Mouse (Mus musculus) liver, postnatal 0 days (tissue): ENCODE data around the gene Cd300lg. TPM values are rescaled to one million over a fixed set of nuclear protein-coding genes. Genes with fewer than 3 reads are reported as not detected.
A peak's percentile ranks its signal among the peaks of the same experiment; 100 is the strongest.

ENCODE experiments used
- ATAC-seq: fragments of 200-750 bp; cut with Nextera tagmentation; 2 replicates; pipeline ENCODE4 v1.8.0; 2017; ENCODE audit warnings: mild to moderate bottlenecking, moderate library complexity
- DNase-seq: peaks from one replicate; pipeline ENCODE4 v3.0.0-alpha.2; 2016
- H3K27ac ChIP-seq: fragments of 300-500 bp; sonication (generic); 2 replicates; pipeline ENCODE4 v1.5.1; 2014; ENCODE audit warnings: antibody characterized with exemption, moderate library complexity, mild to moderate bottlenecking, low read depth
- H3K27me3 ChIP-seq: fragments of 300-500 bp; sonication (generic); 2 replicates; pipeline ENCODE4 v1.6.1; 2014; ENCODE audit warnings: low read length, control low read depth, mixed read lengths; ENCODE audit not compliant: insufficient read depth
- H3K36me3 ChIP-seq: fragments of 300-500 bp; sonication (generic); replicated peaks from 2 replicates; pipeline ENCODE4 v1.6.1; 2014; ENCODE audit warnings: mild to moderate bottlenecking, control low read depth, low read length, moderate library complexity, mixed read lengths; ENCODE audit not compliant: insufficient read depth
- H3K4me1 ChIP-seq: fragments of 300-500 bp; sonication (generic); 2 replicates; pipeline ENCODE4 v1.6.1; 2014; ENCODE audit warnings: antibody characterized with exemption, mild to moderate bottlenecking, control low read depth; ENCODE audit not compliant: insufficient read depth
- H3K4me2 ChIP-seq: fragments of 300-500 bp; sonication (generic); 2 replicates; pipeline ENCODE4 v1.6.1; 2014; ENCODE audit warnings: low read depth, mild to moderate bottlenecking, low read length, moderate library complexity, mixed read lengths
- H3K4me3 ChIP-seq: fragments of 300-500 bp; sonication (generic); 2 replicates; pipeline ENCODE4 v1.5.1; 2014; ENCODE audit warnings: low read depth, low read length
- H3K9ac ChIP-seq: fragments of 300-500 bp; sonication (generic); replicated peaks from 2 replicates; pipeline ENCODE4 v1.6.1; 2014; ENCODE audit warnings: mild to moderate bottlenecking, moderate library complexity
- H3K9me3 ChIP-seq: fragments of 300-500 bp; sonication (generic); 2 replicates; pipeline ENCODE4 v1.6.1; 2016; ENCODE audit warnings: mild to moderate bottlenecking, control low read depth, low read length, mixed read lengths
- CTCF ChIP-seq: sonication (generic); IDR thresholded peaks from 2 replicates; pipeline ENCODE4 v1.5.1; 2016; ENCODE audit warnings: antibody characterized with exemption, low read depth
- EP300 ChIP-seq: IDR thresholded peaks from 2 replicates; pipeline ENCODE4 v1.6.1; 2016; ENCODE audit warnings: antibody characterized with exemption, low read depth, mild to moderate bottlenecking
- WGBS: fragments of 180-500 bp; shearing (Covaris S2); extraction: QIAGEN DNeasy Blood & Tissue Kit; methylation state at CpG from one replicate; pipeline ENCODE4 v1.1.7; 2014; ENCODE audit not compliant: insufficient replicate concordance; 5-methylcytosine and 5-hydroxymethylcytosine counted together
- polyA plus RNA-seq: library from polyadenylated mRNA; unstranded; fragments of >200 nt; fragmentation: Nextera tagmentation; extraction: Ambion mirVana; gene quantifications from 2 replicates; pipeline ENCODE4 v1.2.1, GENCODE M21; 2015

The Cd300lg gene
- polyA plus RNA-seq, 1 experiment from 2014 or later, result 1.8 TPM

GRCm38 (mm10) chr11:102027361-102028017 lies 13.8 kb upstream of the Cd300lg start:
- H3K4me2 ChIP-seq, result peak overlapping the region; percentile 73
- no peak for TF ChIP-seq EP300
- no peak for TF ChIP-seq CTCF
- H3K4me3 ChIP-seq, result peak overlapping the region; percentile 45; the same call in 1 of the 2 replicates
- no peaks in the 10 kb centered on the region; the same call in 1 of the 2 replicates for H3K36me3 ChIP-seq
- H3K27ac ChIP-seq, result no peak overlapping the region
- ATAC-seq (no peak), DNase-seq (no peak)
- H3K9me3 ChIP-seq, result no peaks in the 10 kb centered on the region
- H3K9ac ChIP-seq, result no peak overlapping the region
- H3K4me1 ChIP-seq, result 0 out of 2 replicates have a peak, but pooled peaks cover 5% of the 10 kb centered on the region
- WGBS, result 13% methylated on average over 12 of the region's 12 CpGs
- peaks cover 24% of the 10 kb centered on the region for H3K27me3 ChIP-seq

GRCm38 (mm10) chr11:102028087-102028816 lies 13.1 kb upstream of the Cd300lg start, which contains the start of gene Mpp3:
Mpp3 (minus strand) TSS chr11:102028461.
- 66% methylated on average over 6 of the region's 6 CpGs for WGBS
- no peak within 1 kb of the TSS for H3K4me3 ChIP-seq
- DNase-seq, result no peak

GRCm38 (mm10) chr11:102029304-102029703 lies 12.0 kb upstream of the Cd300lg start:
- DNase-seq, result no peak
- H3K4me3 ChIP-seq, result no peak overlapping the region
- TF ChIP-seq CTCF (no peak), EP300 (no peak)
- H3K36me3 ChIP-seq, result no peaks in the 10 kb centered on the region
- H3K4me1 ChIP-seq, result 0 out of 2 replicates have a peak, but pooled peaks cover 5% of the 10 kb centered on the region
- H3K9me3 ChIP-seq, result no peaks in the 10 kb centered on the region
- no peak overlapping the region for H3K27ac ChIP-seq
- ATAC-seq, result no peak
- peaks cover 24% of the 10 kb centered on the region for H3K27me3 ChIP-seq
- no peak overlapping the region for H3K9ac ChIP-seq
- 58% methylated on average over 4 of the region's 4 CpGs for WGBS
- no peak overlapping the region for H3K4me2 ChIP-seq

More at GRCm38 (mm10) chr11:102028087-102028816, 13.1 kb upstream of the Cd300lg start, which contains the start of gene Mpp3:
- H3K27me3 ChIP-seq, result peaks cover 24% of the 10 kb centered on the region
- H3K4me2 ChIP-seq, result peak within 1 kb of the TSS; percentile 73
- ATAC-seq, result no peak
- TF ChIP-seq EP300 (no peak), CTCF (no peak)
- H3K9me3 ChIP-seq, result no peaks in the 10 kb centered on the region
- H3K4me1 ChIP-seq, result 0 out of 2 replicates have a peak, but pooled peaks cover 5% of the 10 kb centered on the region
- H3K9ac ChIP-seq, result no peak within 1 kb of the TSS
- H3K36me3 ChIP-seq, result no peaks in the 10 kb centered on the region; the same call in 1 of the 2 replicates
- no peak within 1 kb of the TSS for H3K27ac ChIP-seq

GRCm38 (mm10) chr11:102029966-102030365 lies 11.3 kb upstream of the Cd300lg start:
- Histone ChIP-seq H3K27ac (no peak overlapping the region), H3K9ac (no peak overlapping the region), H3K4me2 (no peak overlapping the region), H3K4me3 (no peak overlapping the region), H3K4me1 (0 out of 2 replicates have a peak, but pooled peaks cover 5% of the 10 kb centered on the region), H3K36me3 (no peaks in the 10 kb centered on the region), H3K9me3 (no peaks in the 10 kb centered on the region), H3K27me3 (peaks cover 24% of the 10 kb centered on the region)
- no peak for DNase-seq
- TF ChIP-seq EP300 (no peak), CTCF (0 out of 2 replicates have a peak, but pooled peaks have one; percentile 11)
- 48% methylated on average over 7 of the region's 7 CpGs for WGBS
- no peak for ATAC-seq

GRCm38 (mm10) chr11:102031149-102031548 lies 10.2 kb upstream of the Cd300lg start:
- H3K27ac ChIP-seq, result no peak overlapping the region
- H3K27me3 ChIP-seq, result peaks cover 16% of the 10 kb centered on the region
- 0 out of 2 replicates have a peak, but pooled peaks cover 4% of the 10 kb centered on the region for H3K4me1 ChIP-seq
- DNase-seq (no peak), ATAC-seq (no peak)
- H3K4me3 ChIP-seq, result no peak overlapping the region
- no peaks in the 10 kb centered on the region for H3K36me3 ChIP-seq
- WGBS, result 73% methylated on average over 7 of the region's 7 CpGs
- TF ChIP-seq EP300 (no peak), CTCF (no peak)
- no peak overlapping the region for H3K4me2 ChIP-seq
- no peak overlapping the region for H3K9ac ChIP-seq
- no peaks in the 10 kb centered on the region for H3K9me3 ChIP-seq

GRCm38 (mm10) chr11:102033055-102033591 lies 8.2 kb upstream of the Cd300lg start:
- H3K4me3 ChIP-seq, result no peak overlapping the region
- no peaks in the 10 kb centered on the region for H3K9me3 ChIP-seq
- H3K36me3 ChIP-seq, result no peaks in the 10 kb centered on the region
- H3K4me1 ChIP-seq, result no peaks in the 10 kb centered on the region
- no peak for ATAC-seq
- peaks cover 2% of the 10 kb centered on the region; the same call in 1 of the 2 replicates for H3K27me3 ChIP-seq
- no peak overlapping the region for H3K4me2 ChIP-seq
- no peak overlapping the region for H3K9ac ChIP-seq
- H3K27ac ChIP-seq, result no peak overlapping the region
- WGBS, result 80% methylated on average over 12 of the region's 12 CpGs
- DNase-seq, result no peak
- TF ChIP-seq CTCF (no peak), EP300 (no peak)
